Mouse (Mus musculus): Measurements from ENCODE around the gene Asb5. TPM values are rescaled to one million over a fixed set of nuclear protein-coding genes. Genes with fewer than 3 reads are reported as not detected.
"Not testable (repeated sequence)": the region's sequence is repeated elsewhere in the genome, so short reads cannot be mapped to it uniquely, and the experiment has no call there.

Asb5 gene
- polyA plus RNA-seq, 1 experiment: not detected

GRCm38 (mm10) chr8:54610238-54610637, 80.9 kb downstream of the Asb5 start:
- H3K4me1 ChIP-seq (ENCODE audit: control insufficient read depth, insufficient read depth, low read length): no peaks in the 10 kb centered on the region
- no peak overlapping the region for H3K27ac ChIP-seq (ENCODE audit: control insufficient read depth, insufficient read depth, low read depth, low read length, poor library complexity)
- no peak overlapping the region for H3K4me3 ChIP-seq (replicated peaks; ENCODE audit: control insufficient read depth, low read depth, low read length)
- TF ChIP-seq CTCF (IDR thresholded peaks at IDR 0.05; ENCODE audit: control insufficient read depth, insufficient read depth, low read length) (no peak), POLR2A (IDR thresholded peaks at IDR 0.05; ENCODE audit: borderline replicate concordance, control insufficient read depth, low read depth, low read length) (no peak)
- 75% methylated on average over 4 of the region's 4 CpGs for WGBS

DNA sequence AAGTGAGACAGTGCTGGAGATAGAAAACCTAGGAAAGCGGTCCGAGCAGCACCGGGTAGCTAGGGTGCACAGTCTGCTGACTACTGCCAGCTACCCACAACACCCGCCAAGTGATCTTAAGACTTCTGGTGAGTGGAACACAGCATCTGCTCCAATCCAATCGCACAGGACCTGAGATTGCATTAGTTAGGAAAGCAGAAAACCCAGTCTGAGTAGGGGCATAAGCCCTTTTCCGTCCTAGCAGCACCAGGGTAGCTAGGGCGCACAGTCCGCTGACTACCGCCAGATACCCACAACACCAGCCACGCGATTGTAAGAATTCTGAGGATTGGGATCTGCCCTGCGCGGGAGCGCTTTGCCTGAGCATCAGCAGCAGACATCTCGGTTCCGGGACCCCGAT, 87.3 kb downstream of the Asb5 start:
- H3K27ac ChIP-seq (ENCODE audit: control insufficient read depth, insufficient read depth, low read depth, low read length, poor library complexity); H3K4me1 ChIP-seq (ENCODE audit: control insufficient read depth, insufficient read depth, low read length); H3K4me3 ChIP-seq (replicated peaks; ENCODE audit: control insufficient read depth, low read depth, low read length): not testable (repeated sequence)
- WGBS: 83% methylated on average over 17 of the region's 17 CpGs

Other genes starting within 250 kb of the Asb5 start
- 12.1 and 19.3 TPM in 2 replicates for gene Spcs3, start 418 bp downstream of the Asb5 start, polyA plus RNA-seq (2011; ENCODE audit: insufficient read depth, insufficient read length, low replicate concordance, missing spikeins)
- not detected in 2 replicates for gene Spata4, start 71.2 kb downstream of the Asb5 start, polyA plus RNA-seq (2011; ENCODE audit: insufficient read depth, insufficient read length, low replicate concordance, missing spikeins)

Measured in bone marrow, adult 2 months (tissue).